Mouse (Mus musculus) left cerebral cortex, adult 2 months (tissue): ENCODE results near the gene Amigo3. TPM values are rescaled to one million over a fixed set of nuclear protein-coding genes. Genes with fewer than 3 reads are reported as not detected.

Source experiments
- DNase-seq, 2 experiments: peaks; one replicate each; pipeline ENCODE4 v3.0.0; 2021 to 2022; ENCODE audit warnings: low spot score in 2 of 2, mixed read lengths in 1 of 2; ENCODE audit errors: extremely low spot score in 1 of 2
- H3K27ac ChIP-seq: fragments of 200-600 bp; 2 replicates; pipeline ENCODE4 v1.8.1; 2022
- H3K4me3 ChIP-seq: fragments of 200-600 bp; 2 replicates; pipeline ENCODE4 v1.8.1; 2022
- CTCF ChIP-seq: fragments of 200-600 bp; IDR thresholded peaks from 2 replicates; pipeline ENCODE4 v1.8.1; 2022; ENCODE audit warnings: antibody characterized with exemption, mild to moderate bottlenecking, moderate library complexity
- intact Hi-C: fragments of 180-260 bp; cut with DNase I; formaldehyde crosslinking; loops from one replicate; pipeline ENCODE4 v1.15.1; 2025
- total RNA-seq, 2 experiments: library from RNA; stranded (reverse); gene quantifications; 2 replicates each; pipeline ENCODE4 v1.2.3; 2021

The Amigo3 gene
- total RNA-seq, 2 experiments from 2014 or later = 1.9 to 2.1 TPM

DNA sequence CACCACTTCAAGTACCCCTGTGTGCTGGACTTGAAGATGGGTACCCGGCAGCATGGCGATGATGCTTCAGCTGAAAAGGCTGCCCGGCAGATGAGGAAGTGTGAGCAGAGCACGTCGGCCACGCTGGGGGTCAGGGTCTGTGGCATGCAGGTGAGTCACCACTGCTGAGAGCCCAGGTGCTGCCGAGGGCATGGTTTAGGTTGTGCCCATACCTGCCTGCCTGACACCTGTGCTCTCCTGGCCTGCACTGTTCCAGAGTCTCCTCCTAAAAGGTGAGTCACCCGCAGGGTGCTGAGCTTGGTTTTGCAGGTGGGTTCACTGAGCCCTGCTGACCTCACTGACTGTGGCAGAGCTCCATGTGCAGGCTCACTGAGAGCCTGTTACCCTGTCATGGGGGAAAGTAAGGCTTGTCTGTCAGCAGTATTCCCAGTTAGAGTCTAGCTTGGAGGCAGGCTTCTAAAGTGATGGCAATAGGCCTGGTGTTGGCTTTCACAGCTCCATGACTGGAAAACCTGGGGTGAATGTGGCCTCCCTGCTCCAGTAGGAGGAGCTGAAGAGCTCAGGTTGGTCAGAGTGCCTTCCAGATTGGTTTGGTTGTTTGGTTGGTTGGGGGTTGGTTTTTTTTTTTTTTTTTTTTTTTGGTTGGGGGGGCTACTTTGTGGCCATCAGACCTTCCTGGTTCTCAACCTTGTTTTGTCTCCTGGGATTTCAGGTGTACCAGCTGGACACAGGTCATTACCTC, 8.0 kb upstream of the Amigo3 start:
- H3K4me3 ChIP-seq = no peak overlapping the region
- H3K27ac ChIP-seq = no peak overlapping the region
- intact Hi-C loops = no loop called here
- peak; percentile 19 for TF ChIP-seq CTCF
- no peak for DNase-seq

DNA sequence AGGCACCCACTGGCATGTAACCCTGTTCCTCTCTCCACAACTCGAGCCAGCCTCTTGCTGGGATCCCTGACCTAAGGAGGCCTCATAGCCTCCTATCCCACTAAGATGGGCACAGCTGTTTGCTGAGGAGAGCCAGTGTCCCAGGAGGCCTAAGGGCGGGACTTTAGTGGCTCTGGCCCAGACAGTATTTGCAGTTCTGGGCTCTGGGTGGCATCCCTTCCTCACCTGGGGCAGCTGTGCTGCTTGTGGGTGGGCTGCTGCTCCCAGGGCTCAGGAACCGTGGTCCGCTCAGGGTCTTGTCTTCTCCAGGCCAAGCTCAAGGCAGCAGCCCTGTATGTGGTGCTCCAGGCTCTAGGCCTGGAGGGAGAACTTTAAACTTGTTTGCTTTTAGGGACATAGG, 6.4 kb upstream of the Amigo3 start:
- intact Hi-C loops = no loop called here
- Histone ChIP-seq H3K27ac (no peak overlapping the region), H3K4me3 (no peak overlapping the region)
- peak in 1 of 2 experiments; percentile 8 for DNase-seq
- no peak for TF ChIP-seq CTCF

DNA sequence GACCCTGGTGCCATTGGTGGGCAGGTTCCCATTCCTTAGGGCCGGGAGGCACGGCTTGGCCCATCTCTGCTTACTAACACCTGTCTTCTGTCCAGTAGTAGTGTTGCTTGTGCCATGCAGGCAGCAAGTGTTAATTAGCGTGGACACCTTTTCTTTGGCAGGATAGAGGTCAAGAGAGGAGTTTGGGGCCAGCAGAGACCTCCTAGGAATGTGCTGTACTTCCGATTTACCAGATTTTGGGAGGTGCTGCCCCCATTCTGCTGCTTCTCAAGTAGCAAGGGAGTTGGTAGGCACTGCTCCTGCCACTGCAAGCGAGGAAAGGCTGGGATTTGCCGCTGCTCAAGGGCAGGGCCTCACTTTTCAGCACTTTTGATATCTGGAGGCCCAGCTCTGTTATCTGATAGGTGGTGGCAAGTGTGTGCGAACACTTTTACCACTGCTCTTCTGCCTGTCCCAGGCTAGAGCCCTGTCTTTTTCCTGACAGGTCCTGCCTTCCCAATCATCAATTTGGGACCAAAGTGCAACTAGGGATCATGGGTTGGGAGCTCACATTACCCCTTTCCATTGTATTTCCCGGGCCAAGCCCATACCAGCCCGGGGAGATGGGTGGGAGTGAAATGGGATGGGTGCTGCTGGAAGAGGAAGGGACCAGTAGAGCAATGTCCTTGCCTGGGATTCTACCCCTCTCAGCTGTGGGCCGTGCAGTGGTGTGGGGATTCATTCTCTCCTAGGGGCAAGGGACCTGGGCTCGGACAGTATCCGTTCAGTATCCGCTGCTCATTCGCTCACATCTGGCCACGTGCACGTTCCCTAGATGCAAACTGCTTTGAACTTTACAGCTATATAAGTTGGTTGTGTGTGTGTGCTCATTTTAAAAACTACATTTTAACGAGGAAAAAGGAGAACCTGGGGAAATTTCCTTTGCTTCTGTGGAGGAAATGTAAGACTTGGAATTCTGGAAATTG, 5.1 kb upstream of the Amigo3 start:
- intact Hi-C loops = no loop called here
- no peak overlapping the region for H3K27ac ChIP-seq
- DNase-seq = peak in 1 of 2 experiments; percentile 21
- H3K4me3 ChIP-seq = no peak overlapping the region
- no peak for TF ChIP-seq CTCF

DNA sequence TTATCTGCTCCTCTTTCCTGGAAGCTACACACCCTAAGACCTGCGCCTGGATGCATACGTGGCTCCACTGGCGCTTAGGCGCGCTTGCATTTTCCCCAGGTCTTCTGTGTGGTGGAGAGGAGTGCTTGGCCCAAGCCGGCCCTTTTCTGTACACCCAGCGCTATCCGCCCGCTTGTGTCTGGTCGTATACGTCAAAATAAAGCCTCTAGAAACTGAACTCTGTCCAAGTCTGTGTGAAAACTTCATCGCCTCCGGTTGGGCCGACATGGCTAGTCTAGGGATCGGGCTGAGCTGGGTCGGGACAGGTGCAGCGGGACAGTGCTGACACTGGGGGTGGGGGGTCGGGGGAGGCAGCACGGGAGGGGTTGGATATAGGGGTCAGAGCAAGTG, 4.4 kb upstream of the Amigo3 start:
- H3K27ac ChIP-seq = no peak overlapping the region
- H3K4me3 ChIP-seq = peak overlapping the region; percentile 92
- DNase-seq = peak in 1 of 2 experiments; percentile 23
- intact Hi-C loops = no loop called here
- TF ChIP-seq CTCF = no peak

DNA sequence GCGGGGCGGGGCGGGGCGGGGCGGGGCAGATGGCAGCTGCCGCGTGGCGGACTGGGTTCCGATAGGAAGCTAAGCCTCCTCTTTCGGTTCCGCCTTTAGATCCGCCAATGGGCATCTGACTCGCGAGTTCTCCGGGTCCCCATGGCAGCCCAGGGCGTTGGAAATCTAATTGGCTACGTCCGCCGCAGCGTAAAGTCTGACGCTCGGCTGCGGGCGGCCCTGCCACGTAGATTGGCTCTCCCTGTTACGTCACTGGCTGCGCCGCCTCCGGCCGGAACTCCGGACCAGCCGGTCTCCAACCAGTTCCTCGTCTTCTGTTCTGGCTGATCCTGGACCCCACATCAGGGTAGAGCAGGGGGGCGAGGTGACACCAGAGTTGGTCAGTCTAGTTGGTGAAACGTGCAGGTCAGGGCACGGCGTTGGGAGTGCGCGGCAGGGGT, 3.9 kb upstream of the Amigo3 start, which contains the start of gene Gmppb:
TSS of gene Gmppb (plus strand) at position 227 of the 440 bp plus-strand sequence.
- intact Hi-C loops = no loop called here
- Histone ChIP-seq H3K27ac (peak within 1 kb of the TSS; percentile 63), H3K4me3 (peak within 1 kb of the TSS; percentile 92)
- no peak for TF ChIP-seq CTCF
- DNase-seq = peak; percentile 94 to 95

DNA sequence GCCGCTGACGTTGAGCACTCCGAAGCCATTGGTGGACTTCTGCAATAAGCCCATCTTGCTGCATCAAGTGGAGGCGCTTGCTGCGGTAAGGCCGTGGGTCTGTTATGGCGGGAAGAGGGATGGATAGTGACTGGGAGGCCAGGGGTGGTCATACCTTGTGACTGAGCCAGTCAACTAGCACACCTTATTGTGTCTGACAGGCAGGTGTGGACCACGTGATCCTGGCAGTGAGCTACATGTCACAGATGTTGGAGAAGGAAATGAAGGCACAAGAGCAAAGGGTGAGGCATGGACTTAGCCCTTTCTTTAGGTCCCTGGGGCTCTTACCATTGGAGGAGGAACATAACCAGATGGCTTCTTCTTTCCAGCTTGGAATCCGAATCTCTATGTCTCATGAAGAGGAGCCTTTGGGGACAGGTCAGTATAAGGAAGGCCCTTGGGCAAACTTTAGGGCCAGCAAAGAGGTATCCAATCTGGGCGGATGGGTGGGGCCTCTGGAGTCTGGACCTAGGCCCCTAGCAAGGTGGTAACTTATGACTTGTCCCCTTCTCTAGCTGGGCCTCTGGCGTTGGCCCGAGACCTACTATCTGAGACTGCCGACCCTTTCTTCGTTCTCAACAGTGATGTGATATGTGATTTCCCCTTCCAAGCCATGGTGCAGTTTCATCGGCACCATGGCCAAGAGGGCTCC, 3.3 kb upstream of the Amigo3 start:
- no peak for TF ChIP-seq CTCF

DNA sequence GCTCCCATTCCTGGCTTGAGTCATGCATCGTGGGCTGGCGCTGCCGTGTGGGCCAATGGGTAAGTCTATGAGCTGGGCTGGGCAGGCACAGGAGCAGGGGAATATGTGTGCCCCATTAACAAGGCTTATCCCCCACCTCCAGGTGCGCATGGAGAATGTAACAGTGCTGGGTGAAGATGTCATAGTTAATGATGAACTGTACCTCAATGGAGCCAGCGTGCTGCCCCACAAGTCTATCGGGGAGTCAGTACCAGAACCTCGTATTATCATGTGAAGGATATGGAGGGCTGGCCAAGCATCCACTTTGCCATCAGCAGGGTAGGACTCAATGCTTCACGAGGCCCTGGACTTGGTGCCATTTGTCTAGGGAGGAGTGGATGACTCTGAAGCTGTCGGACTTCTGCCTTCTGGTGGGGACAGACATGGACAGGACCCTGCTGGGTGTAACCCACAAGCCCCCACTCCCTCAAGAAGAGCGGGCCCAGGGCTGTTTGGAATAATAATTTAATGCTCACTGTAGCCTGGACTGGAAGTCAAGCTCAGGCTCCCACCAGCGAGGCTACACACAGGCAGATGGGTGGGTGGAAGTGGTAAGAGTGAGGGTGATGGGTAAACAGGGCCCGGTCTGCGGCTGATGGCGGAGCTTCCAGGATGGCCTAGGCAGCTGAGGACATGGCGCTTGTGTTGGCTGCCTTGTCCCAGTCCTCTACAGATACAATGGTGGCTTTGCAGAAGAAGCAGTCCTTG, 1.6 kb upstream of the Amigo3 start:
- H3K4me3 ChIP-seq = no peak overlapping the region
- intact Hi-C loops = no loop called here
- no peak overlapping the region for H3K27ac ChIP-seq
- peak in 1 of 2 experiments; percentile 13 for DNase-seq
- TF ChIP-seq CTCF = no peak

More for the DNA sequence above, 3.3 kb upstream of the Amigo3 start:
- Histone ChIP-seq H3K4me3 (peak overlapping the region; percentile 92), H3K27ac (peak overlapping the region; percentile 63)
- DNase-seq = no peak
- intact Hi-C loops = no loop called here

DNA sequence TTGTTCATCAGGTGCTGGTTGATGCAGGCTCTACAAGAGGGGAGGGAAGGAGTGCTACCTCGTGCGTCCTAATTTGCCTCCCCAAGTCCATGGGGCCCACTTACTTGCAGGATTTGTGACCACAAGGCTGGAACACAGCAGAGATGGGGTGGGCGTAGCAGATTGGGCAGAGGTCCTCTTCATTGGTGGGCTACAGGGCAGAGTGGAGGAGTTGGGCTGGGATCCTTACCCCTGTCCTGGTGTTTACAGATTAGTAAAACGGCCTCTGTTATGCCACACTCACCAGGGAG, 1.1 kb upstream of the Amigo3 start:
- intact Hi-C loops = loop anchor here (1.0 to 2.0 kb wide), 2 partner anchors 89 to 148 kb away; no protein-coding TSS in a partner anchor
- Histone ChIP-seq H3K27ac (no peak overlapping the region), H3K4me3 (no peak overlapping the region)
- no peak for DNase-seq
- TF ChIP-seq CTCF = no peak

DNA sequence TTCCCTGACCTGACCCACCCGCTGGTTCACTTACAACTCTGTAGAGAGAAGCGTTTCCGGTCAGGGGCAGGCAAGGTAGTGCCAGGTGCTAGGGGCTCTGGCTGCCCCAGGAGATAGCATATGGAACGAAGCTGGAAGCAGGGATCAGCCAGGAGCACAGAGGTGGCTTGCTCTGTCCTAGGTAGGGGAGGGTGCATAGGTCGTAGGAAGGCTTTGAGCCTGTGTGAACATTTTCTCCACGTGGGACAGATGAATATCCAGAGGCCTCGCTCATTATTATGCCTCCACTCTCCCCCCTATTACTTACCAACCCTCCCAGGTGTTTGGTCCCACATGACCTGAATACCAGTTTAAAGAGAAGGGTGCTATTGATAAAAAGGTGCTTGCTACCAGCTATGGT, 548 bp upstream of the Amigo3 start:
- intact Hi-C loops = loop anchor here (1.0 to 2.0 kb wide), 2 partner anchors 90 to 148 kb away; no protein-coding TSS in a partner anchor
- Histone ChIP-seq H3K27ac (0 out of 2 replicates have a peak overlapping the region, but pooled peaks have one; percentile 1), H3K4me3 (no peak overlapping the region)
- peak in 1 of 2 experiments; percentile 12 for DNase-seq
- TF ChIP-seq CTCF = no peak

DNA sequence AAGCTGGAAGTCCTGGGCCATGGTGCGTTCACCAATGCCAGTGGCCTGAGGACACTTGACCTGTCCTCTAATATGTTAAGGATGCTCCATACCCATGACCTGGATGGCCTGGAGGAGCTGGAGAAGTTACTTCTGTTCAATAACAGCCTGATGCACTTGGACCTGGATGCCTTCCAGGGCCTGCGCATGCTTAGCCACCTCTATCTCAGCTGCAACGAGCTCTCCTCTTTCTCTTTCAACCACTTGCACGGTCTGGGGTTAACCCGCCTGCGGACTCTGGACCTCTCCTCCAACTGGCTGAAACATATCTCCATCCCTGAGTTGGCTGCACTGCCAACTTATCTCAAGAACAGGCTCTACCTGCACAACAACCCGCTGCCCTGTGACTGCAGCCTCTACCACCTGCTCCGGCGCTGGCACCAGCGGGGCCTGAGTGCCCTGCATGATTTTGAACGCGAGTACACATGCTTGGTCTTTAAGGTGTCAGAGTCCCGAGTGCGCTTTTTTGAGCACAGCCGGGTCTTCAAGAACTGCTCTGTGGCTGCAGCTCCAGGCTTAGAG, 786 bp downstream of the Amigo3 start:
- no peak for TF ChIP-seq CTCF
- H3K4me3 ChIP-seq = no peak overlapping the region
- intact Hi-C loops = loop anchor here (2.0 kb wide), 1 partner anchor 91 kb away; no protein-coding TSS in a partner anchor
- no peak overlapping the region for H3K27ac ChIP-seq
- no peak for DNase-seq
